Mouse (Mus musculus) left cerebral cortex, postnatal 36 days (tissue): Measurements from ENCODE around the gene Olfr732. TPM values are rescaled to one million over a fixed set of nuclear protein-coding genes. Genes with fewer than 3 reads are reported as not detected.

Source experiments
- DNase-seq, 2 experiments: peaks; one replicate each; pipeline ENCODE4 v3.0.0; 2021 to 2022; ENCODE audit warnings: low spot score in 2 of 2, mixed read lengths in 1 of 2
- intact Hi-C: fragments of 180-260 bp; cut with DNase I; formaldehyde crosslinking; loops from one replicate; pipeline ENCODE4 v1.15.1; 2025
- total RNA-seq, 2 experiments: library from RNA; stranded (reverse); gene quantifications; 2 replicates each; pipeline ENCODE4 v1.2.3; 2021

Olfr732 gene
- not detected for total RNA-seq

DNA sequence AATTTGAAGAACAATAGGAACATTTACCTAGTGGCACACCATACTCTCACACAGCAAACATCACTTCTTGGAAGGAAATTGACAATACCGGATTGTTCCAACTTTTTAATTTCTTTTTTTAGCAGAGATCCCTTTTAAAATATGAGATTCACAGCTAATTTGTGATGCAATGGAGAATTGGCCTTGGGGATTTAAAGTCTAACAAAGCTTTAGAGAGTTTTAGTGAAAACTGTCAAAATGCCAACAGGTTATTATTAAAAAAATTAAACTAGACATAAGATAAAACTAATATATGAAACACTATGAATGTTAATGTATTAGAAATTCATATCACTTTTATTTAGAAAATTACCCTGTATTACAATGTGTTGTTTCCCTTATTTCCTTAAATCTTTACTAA lies at the start of gene Olfr732:
Gene Olfr732 (minus strand): TSS at position 101 of the 400 bp plus-strand sequence.
- intact Hi-C loops = no loop called here
- no peak for DNase-seq

DNA sequence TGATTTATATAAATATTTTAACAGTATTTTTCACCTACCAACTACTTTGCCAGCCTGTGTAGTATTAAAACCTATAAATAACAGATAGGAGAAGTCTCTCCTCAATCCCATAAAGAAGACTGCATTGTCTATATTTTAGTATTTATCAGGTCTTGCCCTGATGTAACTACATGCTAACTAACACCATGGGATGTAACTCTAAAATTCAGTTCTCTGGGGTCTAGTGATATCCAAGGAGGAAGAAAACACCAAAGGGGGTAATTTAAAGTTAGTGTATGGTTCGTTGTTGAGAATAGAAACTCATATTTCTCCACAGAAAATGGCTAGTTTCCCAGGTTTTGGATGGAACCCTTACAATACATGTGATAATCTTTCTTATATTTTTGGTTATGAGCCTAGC lies 42.7 kb upstream of the Olfr732 start, which contains the start of gene Olfr734:
Gene Olfr734 (minus strand): TSS at position 101 of the 400 bp plus-strand sequence.
- intact Hi-C loops = no loop called here
- DNase-seq = no peak

DNA sequence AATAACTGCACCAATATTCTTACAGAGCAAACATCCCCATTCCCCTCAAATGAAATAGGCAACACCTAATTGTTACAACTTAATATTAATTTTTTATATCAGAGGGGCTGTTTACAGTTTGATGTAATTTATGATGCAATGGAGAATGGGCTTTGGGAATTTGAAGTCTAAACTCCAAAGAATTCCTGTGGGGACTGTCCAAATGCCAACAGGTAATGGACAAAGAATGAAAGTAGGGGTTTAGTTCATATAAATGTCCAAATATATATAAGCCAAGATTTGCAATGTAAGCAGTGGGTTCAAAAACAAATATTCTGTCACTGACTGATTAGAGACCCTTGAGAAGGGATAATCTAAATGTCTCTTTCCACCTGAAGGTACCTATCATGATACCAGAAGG lies 17.4 kb upstream of the Olfr732 start, which contains the start of gene Olfr733:
Gene Olfr733 (minus strand): TSS at position 101 of the 400 bp plus-strand sequence.
- no peak for DNase-seq
- intact Hi-C loops = no loop called here

DNA sequence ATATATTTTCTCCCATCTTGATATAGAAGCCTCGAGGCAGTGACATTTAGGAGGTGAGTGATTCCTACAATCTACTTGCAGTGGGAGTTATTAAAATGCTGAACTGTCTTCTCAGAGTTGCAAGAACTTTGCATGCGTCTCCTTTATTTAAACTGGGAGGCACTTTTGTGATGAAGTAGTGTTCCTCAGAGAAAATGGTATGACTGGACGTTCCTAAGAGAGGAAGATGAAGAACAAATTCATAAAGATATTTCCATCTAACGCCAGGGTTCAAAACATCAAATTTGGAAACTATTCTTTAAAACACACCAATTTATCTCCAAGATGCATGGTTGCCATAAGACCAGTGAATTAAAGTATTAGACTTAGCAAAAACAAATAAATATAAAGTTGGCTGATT lies 42.2 kb downstream of the Olfr732 start, which contains the start of gene Olfr731:
Gene Olfr731 (minus strand): TSS at position 101 of the 400 bp plus-strand sequence.
- intact Hi-C loops = no loop called here
- DNase-seq = no peak

Other genes starting within 250 kb of the Olfr732 start
- gene Olfr725, start 243.8 kb downstream of the Olfr732 start, total RNA-seq = not detected
- gene Olfr726, start 193.3 kb downstream of the Olfr732 start, total RNA-seq = not detected
- not detected for gene Olfr727, start 161.0 kb downstream of the Olfr732 start, total RNA-seq
- not detected for gene Olfr728, start 141.5 kb downstream of the Olfr732 start, total RNA-seq
- not detected for gene Olfr729, start 131.3 kb downstream of the Olfr732 start, total RNA-seq
- gene Olfr730, start 96.0 kb downstream of the Olfr732 start, total RNA-seq = not detected
- not detected for gene Olfr731, start 42.3 kb downstream of the Olfr732 start, total RNA-seq
- not detected for gene Olfr733, start 17.3 kb upstream of the Olfr732 start, total RNA-seq
- gene Olfr734, start 42.6 kb upstream of the Olfr732 start, total RNA-seq = not detected
- gene Olfr735, start 64.7 kb upstream of the Olfr732 start, total RNA-seq = not detected
- gene Tlr11, start 73.7 kb upstream of the Olfr732 start, total RNA-seq = not detected
- gene Olfr736, start 97.0 kb upstream of the Olfr732 start, total RNA-seq = not detected
- not detected for gene Olfr738, start 123.4 kb upstream of the Olfr732 start, total RNA-seq
- not detected for gene Olfr739, start 134.4 kb upstream of the Olfr732 start, total RNA-seq
- gene Olfr740, start 161.3 kb upstream of the Olfr732 start, total RNA-seq = not detected
- gene Olfr741, start 188.5 kb upstream of the Olfr732 start, total RNA-seq = not detected
- gene Olfr742, start 219.4 kb upstream of the Olfr732 start, total RNA-seq = not detected
- gene Olfr743, start 237.6 kb upstream of the Olfr732 start, total RNA-seq = not detected